Mouse (Mus musculus) layer of hippocampus, adult 8-10 months (tissue): ENCODE data around the gene Lrrc4c. TPM values are rescaled to one million over a fixed set of nuclear protein-coding genes. Genes with fewer than 3 reads are reported as not detected.

Experiments
- DNase-seq, 2 experiments: peaks; one replicate each; pipeline ENCODE4 v3.0.0; 2022; ENCODE audit warnings: low spot score in 2 of 2
- total RNA-seq, 4 experiments: library from RNA; stranded (reverse); gene quantifications; 2 replicates each; pipeline ENCODE4 v1.2.4; 2022

The Lrrc4c gene
- total RNA-seq, 4 experiments from 2014 or later, result 67.3 to 78.3 (median 72.0) TPM

DNA sequence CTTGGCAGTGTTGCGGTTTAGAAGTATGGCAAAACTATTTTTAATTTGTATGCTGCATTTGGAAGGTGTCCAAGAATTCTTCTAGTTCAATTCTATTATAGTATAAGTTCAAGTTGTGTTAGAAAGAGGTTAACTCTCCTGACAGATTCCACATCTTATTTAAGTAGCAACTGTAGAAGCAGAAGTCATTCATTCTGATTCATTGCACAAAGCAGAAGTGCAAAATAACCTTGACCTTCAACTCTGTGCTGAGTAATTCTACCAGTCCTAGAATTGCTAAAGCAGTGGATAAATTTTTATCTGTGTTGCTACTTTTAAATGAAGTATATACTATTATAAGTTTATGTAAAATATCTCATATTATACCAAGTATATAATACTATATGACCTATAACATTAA, 916.1 kb downstream of the Lrrc4c start:
- no peak for DNase-seq

DNA sequence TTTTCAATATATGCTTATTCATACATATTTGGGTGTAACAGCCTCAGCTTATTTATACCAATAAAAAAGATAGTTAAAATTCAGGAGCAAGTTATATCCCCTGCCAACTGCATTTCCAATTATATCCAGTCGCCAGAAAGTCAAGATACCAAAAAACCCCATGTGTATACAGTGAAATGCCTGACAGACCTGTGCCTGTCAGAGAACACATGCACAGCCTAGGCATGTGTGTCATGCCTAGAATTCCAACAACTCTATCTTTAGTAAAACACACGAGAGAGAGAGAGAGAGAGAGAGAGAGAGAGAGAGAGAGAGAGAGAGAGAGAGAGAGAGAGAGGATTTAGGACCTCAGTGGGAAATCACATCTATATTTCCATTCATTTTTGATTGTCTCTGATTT, 956.7 kb downstream of the Lrrc4c start:
- DNase-seq, result no peak

GRCm38 (mm10) chr2:97284986-97285385, 967.0 kb downstream of the Lrrc4c start:
- no peak for DNase-seq

GRCm38 (mm10) chr2:97294216-97294615, 976.2 kb downstream of the Lrrc4c start:
- DNase-seq, result no peak

DNA sequence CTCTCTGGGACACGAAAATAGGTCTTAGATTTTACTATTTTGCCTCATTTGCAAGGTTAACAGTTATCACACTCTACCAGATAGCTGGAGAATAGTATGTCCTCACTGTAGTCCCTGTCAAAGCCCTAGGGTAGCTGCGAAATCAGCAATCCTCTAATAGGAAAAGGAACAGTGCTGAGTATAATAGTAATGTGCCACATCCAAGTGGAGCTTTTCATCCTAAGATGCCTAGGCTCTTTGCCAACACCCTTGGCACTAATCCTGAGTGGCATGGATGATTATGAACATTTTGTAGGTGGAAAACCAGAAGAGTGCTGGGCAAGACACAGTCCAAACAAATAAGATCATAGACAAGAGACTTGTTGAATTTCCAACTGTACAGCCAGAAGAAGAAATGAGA, 981.7 kb downstream of the Lrrc4c start:
- DNase-seq, result peak; percentile 10 to 46

DNA sequence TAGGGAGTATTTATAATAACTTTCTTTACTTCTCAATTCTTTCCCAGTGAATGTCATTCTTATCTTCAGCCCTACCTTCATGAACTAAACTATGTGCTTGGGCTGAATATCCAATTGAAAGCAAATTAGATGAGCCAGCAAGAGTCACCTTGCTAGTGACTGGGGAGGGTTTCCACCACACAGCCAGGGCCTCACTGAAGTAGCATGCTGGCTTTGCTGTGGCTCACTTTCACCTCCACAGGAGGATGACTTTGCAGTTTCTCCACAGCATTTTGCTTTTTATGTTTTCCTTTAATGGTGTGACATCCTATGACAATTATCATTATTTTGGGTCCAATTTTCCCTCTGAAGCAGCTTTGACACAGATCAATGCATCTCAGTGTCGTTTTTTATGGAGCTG, 1000.0 kb downstream of the Lrrc4c start:
- no peak for DNase-seq

DNA sequence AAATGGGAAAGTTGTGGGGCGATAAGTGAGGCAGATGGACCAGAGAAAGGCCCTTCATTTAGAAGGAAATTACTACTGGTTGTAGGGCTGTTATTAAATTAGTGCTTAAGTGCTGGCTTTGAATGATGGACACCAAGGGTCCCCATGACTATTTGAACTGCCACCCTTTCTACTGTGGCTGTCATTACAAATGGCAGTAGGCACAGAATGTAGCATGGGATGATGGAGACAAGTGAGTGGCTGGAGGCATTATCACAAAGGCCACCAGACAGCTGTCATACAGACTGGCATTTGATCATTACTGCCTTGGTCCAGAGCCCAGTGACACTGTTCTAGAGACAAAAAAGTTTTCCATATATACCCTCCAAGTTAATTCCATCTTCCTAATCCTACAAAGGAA, 1000.6 kb downstream of the Lrrc4c start:
- DNase-seq, result no peak

- DNase-seq, result no peak
These were observed 1014.2 kb downstream of the Lrrc4c start for GRCm38 (mm10) chr2:97332084-97332682.

DNA sequence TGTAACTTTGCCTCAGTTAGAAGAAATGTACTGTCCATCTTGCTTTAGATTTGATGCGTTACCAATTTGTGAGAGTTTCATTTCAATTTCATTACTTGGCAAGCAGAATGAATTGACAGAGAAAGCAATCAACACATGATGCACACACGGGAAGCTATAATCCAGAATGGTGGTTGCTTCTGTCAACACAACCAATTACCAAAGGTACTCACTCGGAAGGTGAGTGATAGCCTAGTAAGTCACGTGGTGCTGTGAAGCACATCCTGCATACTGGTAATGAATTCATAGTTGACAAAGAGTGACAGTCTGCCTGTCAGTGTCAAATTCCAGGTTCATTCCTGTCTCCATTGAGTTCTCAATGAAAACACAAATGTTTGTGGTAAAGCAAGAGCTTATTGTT, 1021.7 kb downstream of the Lrrc4c start:
- no peak for DNase-seq

GRCm38 (mm10) chr2:97361235-97361634, 1043.3 kb downstream of the Lrrc4c start:
- no peak for DNase-seq

- no peak for DNase-seq
These were observed 1052.0 kb downstream of the Lrrc4c start for GRCm38 (mm10) chr2:97369978-97370377.

- no peak for DNase-seq
These were observed 1073.5 kb downstream of the Lrrc4c start for GRCm38 (mm10) chr2:97391437-97391836.

DNA sequence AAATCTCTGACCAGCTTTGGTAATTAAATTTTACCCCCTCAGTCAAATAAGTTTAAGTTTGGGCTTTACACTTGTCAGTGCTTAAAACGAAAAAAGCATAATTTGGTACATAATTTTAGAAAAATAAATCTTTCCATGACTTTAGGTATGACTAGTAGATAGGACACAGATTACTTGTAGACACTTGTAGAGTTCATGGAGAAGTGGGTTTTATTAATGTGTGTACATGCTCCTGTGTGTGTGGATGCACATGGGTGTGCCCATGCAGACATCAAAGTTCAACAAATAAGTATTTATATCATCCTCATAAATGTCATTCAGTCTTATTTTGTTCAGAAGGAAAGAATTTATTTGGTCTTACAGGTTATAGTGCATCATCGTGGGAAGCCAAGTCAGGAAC, 1073.9 kb downstream of the Lrrc4c start:
- no peak for DNase-seq

- no peak for DNase-seq
These were observed 1095.1 kb downstream of the Lrrc4c start for GRCm38 (mm10) chr2:97413066-97413465.

DNA sequence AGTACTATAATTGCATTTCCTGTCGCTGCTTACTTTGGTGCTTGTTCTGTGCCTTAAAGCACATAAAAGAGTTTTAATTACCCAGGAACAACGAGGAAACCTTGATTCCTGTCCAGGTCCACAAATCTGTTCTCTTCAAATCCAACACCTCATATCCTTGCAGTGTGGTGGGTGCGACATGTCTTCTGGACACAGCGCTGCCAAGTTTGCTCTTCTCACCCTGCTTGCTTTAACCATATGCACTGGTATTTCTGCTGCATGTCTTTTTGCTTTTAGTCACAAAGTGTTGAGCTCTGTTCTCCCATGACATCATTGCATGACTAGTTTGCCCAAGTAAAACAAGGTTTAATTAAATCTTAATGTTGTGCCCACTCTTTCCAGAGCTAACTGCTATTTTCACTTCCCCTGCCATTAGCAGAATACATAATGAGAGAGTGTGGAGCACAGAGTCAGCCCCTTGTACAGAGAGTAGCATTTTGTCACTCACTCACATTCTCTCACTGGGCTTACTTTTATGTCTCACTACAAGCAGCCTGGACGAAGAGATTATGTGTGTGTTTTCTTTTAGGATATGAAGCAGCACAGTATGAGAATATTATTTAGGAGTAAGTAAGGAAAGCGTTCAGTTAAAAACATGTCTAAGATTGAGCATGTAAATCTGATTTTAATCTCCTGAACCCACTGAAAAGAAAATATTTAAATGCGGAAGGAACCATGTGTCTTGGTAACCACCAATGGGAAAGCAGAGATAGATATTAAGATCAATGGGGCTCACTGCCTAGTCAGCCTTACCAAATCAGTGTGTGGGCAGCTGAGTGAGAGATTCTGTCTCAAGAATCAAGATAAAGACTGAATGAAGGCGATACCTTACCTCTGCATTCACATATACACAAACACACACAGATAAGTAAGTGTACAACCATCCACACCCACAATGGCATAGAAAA, 1096.7 kb downstream of the Lrrc4c start:
- peak; percentile 11 to 32 for DNase-seq

- DNase-seq, result no peak
These were observed 1116.2 kb downstream of the Lrrc4c start for GRCm38 (mm10) chr2:97434140-97434539.

DNA sequence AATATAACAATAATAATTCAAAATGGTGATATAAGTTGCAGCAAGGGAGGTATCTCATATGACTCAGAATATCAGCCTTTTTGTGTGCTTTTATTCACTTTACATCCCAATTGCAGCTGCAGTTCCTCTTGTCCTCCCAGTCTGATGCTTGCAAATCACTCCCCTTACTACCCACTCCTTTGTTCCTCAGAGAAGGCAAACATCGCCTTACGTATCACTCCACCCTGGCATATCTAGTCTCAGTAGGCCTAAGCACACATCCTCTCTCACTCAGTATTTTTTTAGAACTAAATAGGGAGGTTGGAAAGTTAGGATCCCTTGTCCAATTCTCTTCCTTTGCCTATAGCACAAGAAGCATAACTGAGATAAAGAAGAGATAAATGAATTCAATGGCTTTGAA, 1117.6 kb downstream of the Lrrc4c start:
- DNase-seq, result no peak

DNA sequence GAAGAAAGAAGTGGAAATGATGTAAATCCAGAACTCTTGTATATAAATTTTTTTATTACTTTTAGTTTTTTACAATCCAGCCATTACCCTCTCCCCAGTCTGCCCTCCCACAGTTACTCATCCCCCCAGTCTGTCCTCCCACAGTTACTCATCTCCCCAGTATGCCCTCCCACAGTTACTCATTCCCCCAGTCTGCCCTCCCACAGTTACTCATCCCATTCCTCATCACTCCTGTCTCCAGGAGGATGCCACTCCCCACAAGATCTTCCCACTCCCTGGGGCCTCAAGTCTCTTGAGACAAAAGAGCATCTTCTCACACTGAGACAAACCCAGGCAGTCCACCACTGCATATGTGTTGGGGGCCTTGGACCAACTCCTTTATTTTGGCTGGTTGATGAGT, 1119.8 kb downstream of the Lrrc4c start:
- no peak for DNase-seq

GRCm38 (mm10) chr2:97463573-97463972, 1145.6 kb downstream of the Lrrc4c start:
- no peak for DNase-seq

DNA sequence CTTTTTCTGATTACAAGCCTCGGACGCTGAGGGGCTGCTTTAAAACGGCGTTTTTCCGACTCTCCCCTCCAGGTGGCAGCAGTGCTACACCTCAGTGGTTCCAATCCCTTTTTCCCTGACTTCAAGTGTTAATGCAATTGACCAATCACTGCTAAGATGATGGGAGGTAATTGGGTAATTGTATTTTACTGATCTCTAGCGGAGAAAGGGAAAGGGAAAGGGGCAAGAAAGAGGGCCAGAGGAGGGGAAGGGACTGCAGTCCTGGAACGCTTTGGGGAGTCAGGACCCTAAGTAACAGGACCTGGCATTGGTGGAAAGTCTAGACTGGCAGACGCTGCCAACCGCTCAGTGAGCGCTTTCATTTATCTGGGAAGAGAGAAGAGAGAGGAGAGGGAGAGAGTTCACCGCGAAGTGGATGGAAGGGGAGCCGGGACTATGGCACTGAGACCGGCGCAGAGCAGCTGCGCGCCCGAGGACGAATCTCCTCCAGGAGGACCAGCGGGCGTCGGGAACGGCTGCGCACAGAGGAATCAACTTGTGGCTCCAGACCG, 1148.3 kb downstream of the Lrrc4c start:
- DNase-seq, result peak; percentile 91 to 97

DNA sequence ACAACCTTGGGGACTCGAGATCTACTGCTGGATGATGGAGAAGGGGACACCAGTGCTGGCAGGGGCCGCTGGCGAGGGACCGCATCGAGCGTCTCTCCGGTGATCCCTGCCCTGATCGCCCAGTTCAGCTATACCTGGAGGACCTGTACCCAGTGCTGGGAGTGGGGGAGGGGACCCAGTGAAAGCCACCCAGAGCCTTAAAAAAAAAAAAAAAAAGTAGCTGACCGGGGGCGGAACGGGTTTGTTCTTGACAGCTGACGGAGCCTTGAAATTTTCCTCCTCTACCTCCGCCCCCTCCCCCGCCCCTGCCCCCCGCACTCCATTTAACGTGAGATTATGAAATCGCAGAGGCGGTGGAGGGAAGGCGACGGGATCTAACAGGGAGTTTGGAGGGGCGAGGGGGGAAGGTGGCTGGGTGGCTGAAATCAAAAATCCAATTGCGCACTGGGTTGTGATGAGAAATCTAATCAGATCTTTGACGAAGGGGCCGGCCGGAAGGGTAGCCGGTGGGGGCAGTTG, 1149.1 kb downstream of the Lrrc4c start:
- peak; percentile 39 to 53 for DNase-seq

DNA sequence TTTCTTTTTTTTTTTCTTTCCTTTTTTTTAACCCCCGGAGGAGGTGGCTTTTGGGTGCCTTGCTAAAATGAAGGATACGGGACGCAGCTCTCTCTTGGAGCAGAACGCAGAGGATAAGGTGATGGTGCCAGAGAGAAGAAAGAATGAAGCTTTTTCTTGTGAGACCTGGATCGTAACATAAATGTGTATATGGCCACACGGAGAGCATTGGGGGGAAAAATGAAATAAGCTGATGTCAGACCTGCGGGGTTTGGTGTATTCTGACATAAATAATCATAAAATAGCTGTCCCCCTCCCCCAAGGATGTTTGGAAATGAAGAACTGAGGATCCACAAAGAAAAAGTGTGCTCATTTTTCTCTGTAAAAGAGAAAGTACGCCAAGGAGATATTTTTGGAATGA, 1149.7 kb downstream of the Lrrc4c start:
- no peak for DNase-seq
